Mouse (Mus musculus) limb, embryonic 10.5 days (tissue): ENCODE measurements around the gene Stpg3. TPM values are rescaled to one million over a fixed set of nuclear protein-coding genes. Genes with fewer than 3 reads are reported as not detected.
A peak's percentile ranks its signal among the peaks of the same experiment; 100 is the strongest.

Experiments
- DNase-seq: peaks from one replicate; pipeline ENCODE4 v3.0.0-alpha.2; 2017; ENCODE audit warnings: low spot score
- H3K27ac ChIP-seq: fragments of 300-500 bp; sonication (generic); 2 replicates; pipeline ENCODE4 v1.5.1; 2016; ENCODE audit warnings: mild to moderate bottlenecking
- H3K27me3 ChIP-seq: fragments of 300-500 bp; sonication (generic); 2 replicates; pipeline ENCODE4 v1.6.1; 2016; ENCODE audit warnings: low read depth, mild to moderate bottlenecking; ENCODE audit not compliant: poor library complexity, severe bottlenecking
- H3K36me3 ChIP-seq: fragments of 300-500 bp; sonication (generic); 2 replicates; pipeline ENCODE4 v1.6.1; 2016; ENCODE audit warnings: mild to moderate bottlenecking, moderate library complexity
- H3K4me1 ChIP-seq: fragments of 300-500 bp; sonication (generic); 2 replicates; pipeline ENCODE4 v1.6.1; 2016
- H3K4me3 ChIP-seq: fragments of 300-500 bp; sonication (generic); 2 replicates; pipeline ENCODE4 v1.5.1; 2016; ENCODE audit warnings: mild to moderate bottlenecking, moderate library complexity
- H3K9me3 ChIP-seq: fragments of 300-500 bp; sonication (generic); replicated peaks from 2 replicates; pipeline ENCODE4 v1.6.1; 2016; ENCODE audit warnings: mild to moderate bottlenecking
- WGBS: fragments of 180-500 bp; shearing (Covaris S2); methylation state at CpG from one replicate; pipeline ENCODE4 v1.1.7; 2016; 5-methylcytosine and 5-hydroxymethylcytosine counted together
- polyA plus RNA-seq: library from polyadenylated mRNA; unstranded; fragments of >200 nt; fragmentation: Nextera tagmentation; extraction: Ambion mirVana; gene quantifications from 2 replicates; pipeline ENCODE4 v1.2.1, GENCODE M21; 2016

Stpg3 gene
- polyA plus RNA-seq, 1 experiment from 2014 or later: not detected

DNA sequence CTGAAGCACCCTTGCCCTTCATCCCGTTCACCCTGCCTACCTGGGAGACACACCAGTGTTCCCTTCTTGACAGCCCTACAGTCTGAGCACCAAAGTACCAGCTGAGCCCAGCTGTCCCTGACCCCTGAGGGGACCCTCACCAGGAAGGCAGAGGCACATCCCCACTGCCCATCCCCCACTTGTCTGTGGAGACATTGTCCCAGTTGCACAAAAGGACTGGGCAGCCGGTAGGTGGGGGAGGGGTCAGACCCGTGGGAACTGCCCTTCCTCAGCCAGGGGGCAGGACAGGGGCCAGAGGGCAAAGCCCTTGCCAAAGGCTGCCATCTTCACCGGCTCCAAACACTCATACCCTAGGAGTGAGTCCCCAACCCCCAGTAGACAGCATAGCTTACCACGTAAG lies 44.7 kb downstream of the Stpg3 start:
- no peak for DNase-seq
- Histone ChIP-seq H3K27me3 (peaks cover 7% of the 10 kb centered on the region), H3K36me3 (no peaks in the 10 kb centered on the region), H3K4me3 (no peak overlapping the region), H3K27ac (peak overlapping the region; percentile 10; the same call in 1 of the 2 replicates), H3K4me1 (peaks cover 38% of the 10 kb centered on the region), H3K9me3 (no peaks in the 10 kb centered on the region)
- 23% methylated on average over 5 of the region's 5 CpGs for WGBS

- Histone ChIP-seq H3K9me3 (no peaks in the 10 kb centered on the region), H3K36me3 (no peaks in the 10 kb centered on the region), H3K27me3 (peaks cover 7% of the 10 kb centered on the region), H3K4me1 (peaks cover 46% of the 10 kb centered on the region), H3K4me3 (peak overlapping the region; percentile 65), H3K27ac (peak overlapping the region; percentile 91)
- no peak for DNase-seq
- 18% methylated on average over 2 of the region's 2 CpGs for WGBS
These were observed 45.8 kb downstream of the Stpg3 start for GRCm38 (mm10) chr2:25168665-25168978.

- no peaks in the 10 kb centered on the region for H3K9me3 ChIP-seq
- H3K27ac ChIP-seq: peak overlapping the region; percentile 91
- peak overlapping the region; percentile 65 for H3K4me3 ChIP-seq
- H3K27me3 ChIP-seq: peaks cover 7% of the 10 kb centered on the region
- under 1% methylated on average over 39 of the region's 41 CpGs for WGBS
- peak; percentile 82 for DNase-seq
- H3K4me1 ChIP-seq: peaks cover 51% of the 10 kb centered on the region
- H3K36me3 ChIP-seq: no peaks in the 10 kb centered on the region
These were observed 46.3 kb downstream of the Stpg3 start for GRCm38 (mm10) chr2:25167919-25168664.

GRCm38 (mm10) chr2:25167481-25167880 lies 47.0 kb downstream of the Stpg3 start:
- Histone ChIP-seq H3K27ac (peak overlapping the region; percentile 91), H3K4me1 (peaks cover 55% of the 10 kb centered on the region), H3K36me3 (no peaks in the 10 kb centered on the region), H3K4me3 (peak overlapping the region; percentile 65), H3K9me3 (no peaks in the 10 kb centered on the region), H3K27me3 (peaks cover 7% of the 10 kb centered on the region; the same call in 1 of the 2 replicates)
- no peak for DNase-seq
- WGBS: 20% methylated on average over 4 of the region's 4 CpGs

Other genes starting within 250 kb of the Stpg3 start
- gene Mrpl41, start 239.5 kb downstream of the Stpg3 start, polyA plus RNA-seq: 119 and 124 TPM in 2 replicates
- gene Pnpla7, start 238.6 kb downstream of the Stpg3 start, polyA plus RNA-seq: 7.0 and 9.1 TPM in 2 replicates
- gene Nsmf, start 160.3 kb downstream of the Stpg3 start, polyA plus RNA-seq: 61.6 and 68.2 TPM in 2 replicates
- gene Entpd8, start 134.3 kb downstream of the Stpg3 start, polyA plus RNA-seq: 0.30 TPM in 1 of 2 replicates, not detected in the other
- 0.15 and 0.28 TPM in 2 replicates for gene Noxa1, start 119.5 kb downstream of the Stpg3 start, polyA plus RNA-seq
- gene Nrarp, start 33.9 kb downstream of the Stpg3 start, polyA plus RNA-seq: 7.9 and 10.3 TPM in 2 replicates
- gene Tor4a, start 17.8 kb downstream of the Stpg3 start, polyA plus RNA-seq: 3.2 TPM in 2 replicates
- 129 and 137 TPM in 2 replicates for gene Nelfb, start 3.1 kb downstream of the Stpg3 start, polyA plus RNA-seq
- gene Fam166a, start 4.1 kb upstream of the Stpg3 start, polyA plus RNA-seq: 1.0 TPM in 1 of 2 replicates, not detected in the other
- gene Tubb4b, start 10.1 kb upstream of the Stpg3 start, polyA plus RNA-seq: 597 and 608 TPM in 2 replicates
- gene Slc34a3, start 19.7 kb upstream of the Stpg3 start, polyA plus RNA-seq: not detected in 2 replicates
- not detected in 2 replicates for gene Rnf224, start 22.1 kb upstream of the Stpg3 start, polyA plus RNA-seq
- 3.8 and 5.7 TPM in 2 replicates for gene Rnf208, start 27.6 kb upstream of the Stpg3 start, polyA plus RNA-seq
- 0.25 TPM in 1 of 2 replicates, not detected in the other for gene Cysrt1, start 27.8 kb upstream of the Stpg3 start, polyA plus RNA-seq
- 6.5 and 7.8 TPM in 2 replicates for gene AL732309.1, start 32.2 kb upstream of the Stpg3 start, polyA plus RNA-seq
- 14.5 and 18.4 TPM in 2 replicates for gene Tmem203, start 40.8 kb upstream of the Stpg3 start, polyA plus RNA-seq
- 8.7 and 9.7 TPM in 2 replicates for gene Tprn, start 48.0 kb upstream of the Stpg3 start, polyA plus RNA-seq
- gene Ssna1, start 57.8 kb upstream of the Stpg3 start, polyA plus RNA-seq: 235 and 243 TPM in 2 replicates
- gene Anapc2, start 57.8 kb upstream of the Stpg3 start, polyA plus RNA-seq: 138 and 153 TPM in 2 replicates
- gene Tmem210, start 73.5 kb upstream of the Stpg3 start, polyA plus RNA-seq: not detected in 2 replicates
- gene Lrrc26, start 75.3 kb upstream of the Stpg3 start, polyA plus RNA-seq: not detected in 2 replicates
- 0.30 and 0.46 TPM in 2 replicates for gene Grin1, start 104.5 kb upstream of the Stpg3 start, polyA plus RNA-seq
- 42.6 and 54.6 TPM in 2 replicates for gene Man1b1, start 117.7 kb upstream of the Stpg3 start, polyA plus RNA-seq
- gene Dpp7, start 141.7 kb upstream of the Stpg3 start, polyA plus RNA-seq: 15.7 and 18.7 TPM in 2 replicates
- 8.1 and 9.0 TPM in 2 replicates for gene Uap1l1, start 151.0 kb upstream of the Stpg3 start, polyA plus RNA-seq
- gene Sapcd2, start 157.7 kb upstream of the Stpg3 start, polyA plus RNA-seq: 88.3 and 88.7 TPM in 2 replicates
- 0.19 TPM in 1 of 2 replicates, not detected in the other for gene Entpd2, start 181.2 kb upstream of the Stpg3 start, polyA plus RNA-seq
- 5.7 and 8.1 TPM in 2 replicates for gene Npdc1, start 184.7 kb upstream of the Stpg3 start, polyA plus RNA-seq
- gene Fut7, start 208.6 kb upstream of the Stpg3 start, polyA plus RNA-seq: not detected in 2 replicates
- 2.8 and 4.4 TPM in 2 replicates for gene Abca2, start 214.1 kb upstream of the Stpg3 start, polyA plus RNA-seq
- gene Clic3, start 242.2 kb upstream of the Stpg3 start, polyA plus RNA-seq: 0.30 and 1.1 TPM in 2 replicates
- 10.0 and 14.6 TPM in 2 replicates for gene Paxx, start 246.5 kb upstream of the Stpg3 start, polyA plus RNA-seq